Mouse (Mus musculus): ENCODE data around the gene F11r.

F11r gene

GRCm38 (mm10) chr1:171439072-171439471 lies 1.7 kb downstream of the F11r start:
- DNase-seq, result no peak

- no peak for DNase-seq
Observed at GRCm38 (mm10) chr1:171440025-171440725, 2.8 kb downstream of the F11r start.

DNA sequence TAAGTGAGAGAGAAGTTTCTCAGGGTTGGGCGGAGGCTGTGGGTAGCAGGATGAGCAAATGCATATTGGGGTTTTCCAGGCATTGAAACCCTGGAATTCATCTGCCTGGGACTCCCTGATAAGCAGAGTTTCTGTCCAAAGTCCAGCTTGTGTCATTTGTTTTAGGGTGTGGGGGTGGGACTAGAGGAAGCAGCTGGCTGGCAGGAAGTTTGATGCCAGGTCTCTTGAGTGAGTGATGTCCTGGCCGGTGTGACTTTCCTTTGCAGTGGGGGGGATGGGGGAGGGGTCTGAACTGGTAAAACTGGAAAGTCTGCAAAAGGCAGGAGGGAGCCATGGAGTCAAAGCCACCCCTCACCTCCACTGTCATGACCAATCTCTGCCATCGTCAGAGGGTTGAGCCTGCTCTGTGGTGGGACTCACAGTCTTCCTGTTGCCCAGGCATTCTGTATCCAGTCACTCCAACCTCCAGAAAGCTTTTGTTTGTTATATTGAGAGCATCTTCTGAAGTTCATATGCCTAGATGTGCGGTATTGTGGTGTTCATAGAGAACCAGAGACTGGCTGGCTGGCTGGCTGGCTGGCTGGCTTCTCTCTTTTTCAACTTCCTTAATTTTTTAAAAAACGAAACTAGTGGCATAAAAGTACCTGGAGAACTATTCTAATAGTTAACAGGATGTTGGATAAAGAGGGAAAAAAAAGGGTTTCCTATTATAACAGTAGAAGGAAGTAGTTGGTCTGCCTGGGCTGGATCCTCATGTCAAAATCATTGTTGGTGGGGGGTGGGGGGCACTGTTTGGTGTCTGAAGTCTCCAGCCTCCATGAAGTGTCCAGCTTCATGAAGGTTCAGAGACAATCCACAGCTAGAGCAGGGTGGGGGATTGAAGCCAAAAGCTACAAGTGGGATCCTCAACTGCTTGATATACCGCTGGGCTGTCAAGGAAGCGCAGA lies 4.4 kb downstream of the F11r start:
- DNase-seq, result no peak

GRCm38 (mm10) chr1:171442413-171442760 lies 5.1 kb downstream of the F11r start:
- DNase-seq, result no peak

- no peak for DNase-seq
Observed at GRCm38 (mm10) chr1:171445050-171445449, 7.7 kb downstream of the F11r start.

GRCm38 (mm10) chr1:171446854-171447253 lies 9.5 kb downstream of the F11r start:
- DNase-seq, result no peak

GRCm38 (mm10) chr1:171447692-171448091 lies 10.4 kb downstream of the F11r start:
- no peak for DNase-seq

DNA sequence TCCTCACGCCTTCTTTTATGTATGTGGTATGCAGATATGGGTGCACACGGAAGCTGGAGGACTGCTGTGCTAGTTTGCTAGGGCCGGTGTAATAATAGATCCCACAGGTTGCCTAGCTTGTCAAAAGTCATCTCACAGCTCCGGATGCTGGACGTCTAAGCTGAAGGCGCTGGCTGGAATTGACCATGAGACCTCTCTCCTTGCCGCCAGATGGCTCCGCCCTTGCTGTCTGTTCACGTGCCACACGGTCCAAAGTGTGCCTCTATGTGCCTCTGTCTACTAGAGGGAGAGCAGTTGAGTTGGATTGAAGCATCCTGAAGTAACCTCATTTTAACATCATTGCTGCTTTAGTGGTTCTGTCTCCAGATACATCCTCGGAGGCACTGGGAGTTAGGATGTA lies 12.7 kb downstream of the F11r start:
- DNase-seq, result no peak

- no peak for DNase-seq
Observed at GRCm38 (mm10) chr1:171451001-171451400, 13.7 kb downstream of the F11r start.

- DNase-seq, result no peak
Observed at GRCm38 (mm10) chr1:171452522-171452921, 15.2 kb downstream of the F11r start.

DNA sequence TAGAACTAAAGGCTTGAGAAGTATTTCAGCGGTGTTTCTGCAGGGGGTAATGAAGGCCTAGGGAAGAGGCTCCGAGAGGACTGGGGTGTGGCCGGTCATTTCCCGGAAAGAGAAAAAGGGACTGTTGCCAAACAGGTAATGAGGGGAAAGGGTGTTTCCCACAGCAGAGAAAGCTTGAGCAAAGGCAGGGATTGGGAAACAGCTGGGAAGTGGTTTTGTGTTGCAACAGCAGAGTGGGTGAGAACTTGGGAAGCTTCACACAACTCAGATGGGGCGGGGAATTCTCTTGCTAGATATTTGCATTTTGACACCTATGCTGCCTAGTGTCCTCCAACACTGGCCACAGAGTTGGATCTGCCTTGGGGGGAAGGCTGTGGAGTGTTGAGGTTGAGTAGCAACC lies 15.6 kb downstream of the F11r start:
- DNase-seq, result no peak

GRCm38 (mm10) chr1:171454926-171455325 lies 17.6 kb downstream of the F11r start:
- no peak for DNase-seq

DNA sequence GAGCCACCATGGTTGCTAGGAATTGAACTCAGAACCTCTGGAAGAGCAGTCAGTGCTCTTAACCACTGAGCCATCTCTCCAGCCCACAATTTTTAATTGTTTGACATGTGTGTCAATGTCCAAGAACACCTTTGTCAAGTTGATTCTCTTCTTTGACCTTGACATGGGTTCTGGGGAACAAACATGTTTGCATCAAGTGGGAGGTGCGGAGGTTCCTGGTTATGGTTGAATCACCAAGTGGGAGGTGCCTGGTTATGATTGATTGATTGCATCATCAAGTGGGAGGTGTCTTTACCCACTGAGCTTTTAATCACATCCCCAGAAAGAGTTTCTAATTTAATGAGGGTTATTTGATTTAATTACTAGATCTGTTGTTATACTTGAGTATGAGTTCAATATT lies 20.2 kb downstream of the F11r start:
- no peak for DNase-seq

DNA sequence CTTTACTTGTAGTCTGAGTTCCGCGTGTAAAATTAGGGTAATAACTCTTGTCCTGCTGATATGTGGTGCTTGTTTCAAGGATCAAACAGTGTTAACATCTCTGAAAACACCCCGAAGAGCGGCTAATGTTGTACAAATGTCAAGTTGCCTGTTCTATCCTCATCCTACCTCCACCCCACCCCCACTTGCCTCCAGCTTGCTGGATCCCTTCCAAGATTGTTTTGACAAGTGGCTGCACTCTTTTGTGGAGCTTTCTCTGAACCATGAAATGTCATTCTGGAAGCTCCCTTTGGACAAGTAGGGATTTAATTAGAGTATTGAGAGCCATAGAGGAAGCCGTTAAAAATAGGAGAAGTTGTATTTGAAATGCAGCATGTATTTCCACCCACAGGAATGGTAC lies 22.5 kb downstream of the F11r start:
- DNase-seq, result no peak

DNA sequence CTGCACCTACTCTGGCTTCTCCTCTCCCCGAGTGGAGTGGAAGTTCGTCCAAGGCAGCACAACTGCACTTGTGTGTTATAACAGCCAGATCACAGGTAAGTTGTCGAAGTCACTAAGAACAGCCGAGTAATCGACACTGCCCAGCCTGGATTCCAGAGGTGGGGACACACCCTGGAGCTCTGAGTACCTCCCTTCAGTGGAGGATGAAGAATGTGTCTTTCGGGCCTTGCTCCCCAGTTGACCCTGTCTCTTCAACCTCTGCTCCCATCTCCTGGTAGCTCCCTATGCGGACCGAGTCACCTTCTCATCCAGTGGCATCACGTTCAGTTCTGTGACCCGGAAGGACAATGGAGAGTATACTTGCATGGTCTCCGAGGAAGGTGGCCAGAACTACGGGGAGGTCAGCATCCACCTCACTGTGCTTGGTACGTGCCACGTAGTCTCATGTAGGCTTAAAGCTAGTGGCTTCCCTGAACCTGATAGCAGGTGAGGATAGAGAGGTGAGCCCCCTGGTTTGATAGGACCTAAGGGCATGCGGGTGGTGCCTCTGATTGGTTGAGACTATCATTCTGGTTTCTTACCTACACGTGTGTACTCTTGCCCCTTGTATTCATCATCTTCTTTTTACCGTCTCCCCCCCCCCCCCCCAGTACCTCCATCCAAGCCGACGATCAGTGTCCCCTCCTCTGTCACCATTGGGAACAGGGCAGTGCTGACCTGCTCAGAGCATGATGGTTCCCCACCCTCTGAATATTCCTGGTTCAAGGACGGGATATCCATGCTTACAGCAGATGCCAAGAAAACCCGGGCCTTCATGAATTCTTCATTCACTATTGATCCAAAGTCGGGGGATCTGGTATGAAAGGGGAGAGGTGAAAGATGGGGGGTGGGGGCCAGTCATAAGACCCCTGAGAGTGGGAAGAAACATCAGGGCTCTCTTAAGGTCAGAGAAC lies 23.5 kb downstream of the F11r start:
- no peak for DNase-seq

DNA sequence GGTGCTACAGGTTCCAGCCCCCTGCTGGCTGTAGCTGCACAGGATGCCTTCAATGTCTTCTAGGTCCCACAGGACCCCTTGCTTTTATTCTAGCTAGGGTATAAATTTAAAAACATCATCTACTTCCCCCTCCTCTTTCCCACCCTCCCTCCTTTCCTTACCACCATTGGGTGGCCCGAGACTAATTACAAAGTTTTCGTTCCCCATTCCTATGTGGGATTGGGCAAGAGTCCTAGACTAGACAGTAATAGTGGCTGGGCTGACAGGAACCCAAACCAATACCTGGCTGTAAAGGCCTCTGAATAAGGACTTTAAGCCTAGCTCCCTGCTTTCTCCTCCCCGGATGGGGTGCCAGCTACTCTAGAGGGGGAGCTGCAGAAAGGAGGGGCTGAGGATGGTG lies 25.8 kb downstream of the F11r start:
- DNase-seq, result no peak

GRCm38 (mm10) chr1:171465749-171466412 lies 28.5 kb downstream of the F11r start:
- DNase-seq, result no peak

DNA sequence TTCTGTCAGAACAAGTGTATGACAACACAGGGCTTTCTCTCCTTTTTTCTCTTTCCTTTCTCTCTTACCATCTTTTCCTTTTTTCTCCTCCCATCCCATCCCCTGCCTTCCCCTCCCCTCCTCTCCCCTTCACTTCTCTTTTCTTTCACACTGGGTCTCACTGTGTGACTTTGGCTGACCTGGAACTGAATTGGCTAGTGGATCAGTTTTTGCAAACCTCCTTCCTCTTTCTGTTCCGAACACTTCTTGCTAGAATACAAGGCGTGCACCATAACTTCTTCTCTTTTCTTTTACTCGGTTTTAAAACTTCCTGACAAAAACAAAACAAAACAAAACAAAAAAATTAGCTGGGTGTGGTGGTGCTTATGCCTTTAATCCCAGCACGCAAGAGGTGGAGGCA lies 29.2 kb downstream of the F11r start:
- no peak for DNase-seq

- DNase-seq, result no peak
Observed at GRCm38 (mm10) chr1:171469678-171470077, 32.3 kb downstream of the F11r start.

GRCm38 (mm10) chr1:171470371-171470871 lies 33.1 kb downstream of the F11r start:
- DNase-seq, result peak; percentile 34

- no peak for DNase-seq
Observed at GRCm38 (mm10) chr1:171470896-171471295, 33.6 kb downstream of the F11r start.

GRCm38 (mm10) chr1:171471452-171471851 lies 34.1 kb downstream of the F11r start:
- DNase-seq, result no peak
